Mouse (Mus musculus): ENCODE data around the gene Tbkbp1. TPM values are rescaled to one million over a fixed set of nuclear protein-coding genes. Genes with fewer than 3 reads are reported as not detected.

Gene Tbkbp1
- polyA plus RNA-seq, 1 experiment from 2014 or later, result 2.8 TPM

- in situ Hi-C loops (cut with MboI; ENCODE audit: low pct_unique_long_range_greater_than_20kb), result no loop called here
- peaks cover 45% of the 10 kb centered on the region for H3K27me3 ChIP-seq
- ATAC-seq (no peak), DNase-seq (ENCODE audit: low read depth, low spot score) (no peak)
- TF ChIP-seq CTCF (IDR thresholded peaks at IDR 0.05), result no peak
- ChIA-PET CTCF (no interaction called here), POLR2A (no interaction called here)
These were observed 23.6 kb downstream of the Tbkbp1 start for GRCm38 (mm10) chr11:97127470-97128223.

- CTCF ChIA-PET, result no interaction called here
- DNase-seq (ENCODE audit: low read depth, low spot score) (no peak), ATAC-seq (no peak)
- no peak for TF ChIP-seq CTCF (IDR thresholded peaks at IDR 0.05)
- H3K27me3 ChIP-seq, result peaks cover 40% of the 10 kb centered on the region
- in situ Hi-C loops (cut with MboI; ENCODE audit: low pct_unique_long_range_greater_than_20kb), result no loop called here
- POLR2A ChIA-PET, result no interaction called here
These were observed 24.4 kb downstream of the Tbkbp1 start for GRCm38 (mm10) chr11:97126645-97127468.

- TF ChIP-seq CTCF (IDR thresholded peaks at IDR 0.05), result no peak
- DNase-seq (ENCODE audit: low read depth, low spot score) (no peak), ATAC-seq (no peak)
- ChIA-PET POLR2A (no interaction called here), CTCF (interaction anchor here (0.6 kb wide), 1 partner anchor 10 kb away, joined by 3 read pairs; no protein-coding TSS in a partner anchor)
- peaks cover 26% of the 10 kb centered on the region for H3K27me3 ChIP-seq
- in situ Hi-C loops (cut with MboI; ENCODE audit: low pct_unique_long_range_greater_than_20kb), result no loop called here
These were observed 26.8 kb downstream of the Tbkbp1 start for GRCm38 (mm10) chr11:97124266-97125036.

GRCm38 (mm10) chr11:97123282-97123890 is 27.9 kb downstream of the Tbkbp1 start:
- no peak for DNase-seq (ENCODE audit: low read depth, low spot score)
- in situ Hi-C loops (cut with MboI; ENCODE audit: low pct_unique_long_range_greater_than_20kb), result no loop called here

GRCm38 (mm10) chr11:97120641-97121040 is 30.7 kb downstream of the Tbkbp1 start:
- CTCF ChIA-PET, result no interaction called here
- DNase-seq (ENCODE audit: low read depth, low spot score), result no peak
- no peak for TF ChIP-seq CTCF (IDR thresholded peaks at IDR 0.05)
- in situ Hi-C loops (cut with MboI; ENCODE audit: low pct_unique_long_range_greater_than_20kb), result no loop called here
- POLR2A ChIA-PET, result no interaction called here
- ATAC-seq, result no peak
- peaks cover 23% of the 10 kb centered on the region for H3K27me3 ChIP-seq

More at GRCm38 (mm10) chr11:97123282-97123890, 27.9 kb downstream of the Tbkbp1 start:
- ChIA-PET POLR2A (no interaction called here), CTCF (interaction anchor here (0.6 kb wide), 1 partner anchor 9 kb away, joined by 3 read pairs; no protein-coding TSS in a partner anchor)
- no peak for TF ChIP-seq CTCF (IDR thresholded peaks at IDR 0.05)
- peaks cover 16% of the 10 kb centered on the region for H3K27me3 ChIP-seq
- ATAC-seq, result no peak

GRCm38 (mm10) chr11:97120221-97120620 is 31.1 kb downstream of the Tbkbp1 start:
- TF ChIP-seq CTCF (IDR thresholded peaks at IDR 0.05), result no peak
- in situ Hi-C loops (cut with MboI; ENCODE audit: low pct_unique_long_range_greater_than_20kb), result no loop called here
- DNase-seq (ENCODE audit: low read depth, low spot score), result no peak
- peaks cover 26% of the 10 kb centered on the region for H3K27me3 ChIP-seq
- CTCF ChIA-PET, result no interaction called here
- ATAC-seq, result no peak
- POLR2A ChIA-PET, result no interaction called here

GRCm38 (mm10) chr11:97115797-97116196 is 35.5 kb downstream of the Tbkbp1 start:
- peaks cover 50% of the 10 kb centered on the region for H3K27me3 ChIP-seq
- DNase-seq (ENCODE audit: low read depth, low spot score), result no peak
- CTCF ChIA-PET, result interaction anchor here (1.5 kb wide), 1 partner anchor 14 kb away, joined by 3 read pairs; no protein-coding TSS in a partner anchor
- no peak for TF ChIP-seq CTCF (IDR thresholded peaks at IDR 0.05)
- in situ Hi-C loops (cut with MboI; ENCODE audit: low pct_unique_long_range_greater_than_20kb), result no loop called here
- POLR2A ChIA-PET, result interaction anchor here (0.5 to 0.6 kb wide), 2 partner anchors 20 to 858 kb away, joined by 3 read pairs; no protein-coding TSS in a partner anchor
- no peak for ATAC-seq

- ChIA-PET POLR2A (no interaction called here), CTCF (no interaction called here)
- DNase-seq (ENCODE audit: low read depth, low spot score), result no peak
- no peak for TF ChIP-seq CTCF (IDR thresholded peaks at IDR 0.05)
- peaks cover 51% of the 10 kb centered on the region for H3K27me3 ChIP-seq
- ATAC-seq, result no peak
- in situ Hi-C loops (cut with MboI; ENCODE audit: low pct_unique_long_range_greater_than_20kb), result no loop called here
These were observed 36.4 kb downstream of the Tbkbp1 start, which contains the start of gene Tbx21 for GRCm38 (mm10) chr11:97114671-97115601. Tbx21 (minus strand) TSS chr11:97115331.

GRCm38 (mm10) chr11:97112519-97113125 is 38.7 kb downstream of the Tbkbp1 start:
- ATAC-seq (no peak), DNase-seq (ENCODE audit: low read depth, low spot score) (no peak)
- in situ Hi-C loops (cut with MboI; ENCODE audit: low pct_unique_long_range_greater_than_20kb), result no loop called here
- POLR2A ChIA-PET, result no interaction called here
- no peak for TF ChIP-seq CTCF (IDR thresholded peaks at IDR 0.05)
- H3K27me3 ChIP-seq, result peaks cover 58% of the 10 kb centered on the region
- CTCF ChIA-PET, result no interaction called here
